Mouse (Mus musculus) myocyte (in vitro differentiated cells): ENCODE measurements around the gene Heca. TPM values are rescaled to one million over a fixed set of nuclear protein-coding genes. Genes with fewer than 3 reads are reported as not detected.

ENCODE experiments used
- H3K27me3 ChIP-seq: one replicate; pipeline ENCODE4 v1.6.1; 2011; ENCODE audit not compliant: control insufficient read depth, insufficient read depth, insufficient read length
- H3K36me3 ChIP-seq: one replicate; pipeline ENCODE4 v1.6.1; 2011; ENCODE audit not compliant: control insufficient read depth, insufficient read depth
- H3K4me2 ChIP-seq: one replicate; pipeline ENCODE4 v1.6.1; 2011; ENCODE audit warnings: low read depth, control low read depth
- H3K4me3 ChIP-seq: one replicate; pipeline ENCODE4 v1.5.1; 2011; ENCODE audit warnings: mild to moderate bottlenecking, control low read depth, moderate library complexity
- H3K79me2 ChIP-seq: one replicate; pipeline ENCODE4 v1.6.1; 2011; ENCODE audit not compliant: control insufficient read depth, insufficient read depth
- H3ac ChIP-seq: one replicate; pipeline ENCODE4 v1.6.1; 2011; ENCODE audit not compliant: control insufficient read depth, insufficient read length
- CEBPB ChIP-seq: IDR thresholded peaks from 2 replicates; pipeline ENCODE4 v1.6.1; 2011; ENCODE audit warnings: mild to moderate bottlenecking, moderate library complexity; ENCODE audit not compliant: poor library complexity, insufficient read depth, severe bottlenecking
- E2F4 ChIP-seq: IDR thresholded peaks from one replicate; pipeline ENCODE4 v1.6.1; 2011; ENCODE audit warnings: mild to moderate bottlenecking, control low read depth, moderate library complexity; ENCODE audit not compliant: insufficient read depth
- MAX ChIP-seq: IDR thresholded peaks from one replicate; pipeline ENCODE4 v1.6.1; 2011; ENCODE audit warnings: low read depth, mild to moderate bottlenecking, control low read depth
- MYOD1 ChIP-seq, 3 experiments: IDR thresholded peaks; one replicate each; pipeline ENCODE4 v1.6.1; 2011; ENCODE audit warnings: control low read depth in 2 of 3, low read depth in 2 of 3, mild to moderate bottlenecking in 2 of 3, moderate library complexity in 1 of 3; ENCODE audit not compliant: insufficient read length in 2 of 3, control insufficient read depth in 1 of 3
- MYOG ChIP-seq, 3 experiments: IDR thresholded peaks; one replicate each; pipeline ENCODE4 v1.6.1; 2011; ENCODE audit warnings: control low read depth in 2 of 3, low read depth in 2 of 3, mild to moderate bottlenecking in 2 of 3; ENCODE audit not compliant: insufficient read length in 2 of 3, control insufficient read depth in 1 of 3, insufficient read depth in 1 of 3
- POLR2A ChIP-seq: IDR thresholded peaks from one replicate; pipeline ENCODE4 v1.6.1; 2011; ENCODE audit warnings: low read depth, mild to moderate bottlenecking, control low read depth, moderate library complexity; ENCODE audit not compliant: insufficient read length
- POLR2AphosphoS2 ChIP-seq: IDR thresholded peaks from one replicate; pipeline ENCODE4 v1.6.1; 2011; ENCODE audit warnings: low read depth, control low read depth; ENCODE audit not compliant: insufficient read length
- REST ChIP-seq: IDR thresholded peaks from one replicate; pipeline ENCODE4 v1.6.1; 2011; ENCODE audit warnings: mild to moderate bottlenecking, control low read depth, moderate library complexity; ENCODE audit not compliant: insufficient read depth, insufficient read length
- SRF ChIP-seq: IDR thresholded peaks from one replicate; pipeline ENCODE4 v1.6.1; 2011; ENCODE audit warnings: low read depth; ENCODE audit not compliant: control insufficient read depth, insufficient read length
- TCF12 ChIP-seq: IDR thresholded peaks from one replicate; pipeline ENCODE4 v1.6.1; 2011; ENCODE audit warnings: mild to moderate bottlenecking, control low read depth; ENCODE audit not compliant: poor library complexity, insufficient read depth, severe bottlenecking
- TCF3 ChIP-seq: IDR thresholded peaks from one replicate; pipeline ENCODE4 v1.6.1; 2011; ENCODE audit warnings: low read depth, control low read depth; ENCODE audit not compliant: insufficient read length
- USF1 ChIP-seq: IDR thresholded peaks from one replicate; pipeline ENCODE4 v1.6.1; 2011; ENCODE audit warnings: low read depth, mild to moderate bottlenecking, control low read depth, moderate library complexity
- polyA plus RNA-seq: library from polyadenylated mRNA; unstranded; fragments of >200 nt; fragmentation: generic; extraction: Trizol; gene quantifications from one replicate; pipeline ENCODE4 v1.2.1, GENCODE M21; 2012; ENCODE audit warnings: missing spikeins

The Heca gene
- polyA plus RNA-seq, 1 experiment = 4.1 TPM

DNA sequence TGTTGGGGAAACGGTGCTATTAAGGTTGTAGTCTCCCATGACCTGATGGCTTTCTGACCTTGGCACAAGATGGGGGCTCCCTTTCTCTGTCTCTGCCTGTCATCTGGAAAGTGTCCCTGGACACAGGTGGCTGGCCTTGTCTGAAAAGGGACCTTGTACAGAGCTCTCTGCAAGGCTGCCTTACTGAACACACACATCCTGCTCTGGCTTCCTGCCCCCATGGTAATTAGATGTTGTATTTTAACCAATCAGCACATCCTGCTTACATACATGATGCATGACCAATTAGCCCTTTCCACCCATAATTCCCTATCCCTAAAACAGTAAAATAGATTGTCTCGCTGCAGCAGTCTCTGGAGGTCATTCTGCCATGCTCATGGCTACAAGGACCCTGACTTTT is 67.1 kb downstream of the Heca start:
- Histone ChIP-seq H3ac (no peak overlapping the region), H3K27me3 (no peaks in the 10 kb centered on the region), H3K4me3 (no peak overlapping the region), H3K36me3 (no peaks in the 10 kb centered on the region), H3K4me2 (no peak overlapping the region), H3K79me2 (no peaks in the 10 kb centered on the region)
- TF ChIP-seq POLR2AphosphoS2 = no peak
- no peak for TF ChIP-seq MYOG (IDR thresholded peaks at IDR 0.05; ENCODE audit: control insufficient read depth in 1 of 3, insufficient read depth in 1 of 3, insufficient read length in 2 of 3, low read depth in 2 of 3)
- no peak for TF ChIP-seq REST
- no peak for TF ChIP-seq TCF12
- TF ChIP-seq SRF = no peak

DNA sequence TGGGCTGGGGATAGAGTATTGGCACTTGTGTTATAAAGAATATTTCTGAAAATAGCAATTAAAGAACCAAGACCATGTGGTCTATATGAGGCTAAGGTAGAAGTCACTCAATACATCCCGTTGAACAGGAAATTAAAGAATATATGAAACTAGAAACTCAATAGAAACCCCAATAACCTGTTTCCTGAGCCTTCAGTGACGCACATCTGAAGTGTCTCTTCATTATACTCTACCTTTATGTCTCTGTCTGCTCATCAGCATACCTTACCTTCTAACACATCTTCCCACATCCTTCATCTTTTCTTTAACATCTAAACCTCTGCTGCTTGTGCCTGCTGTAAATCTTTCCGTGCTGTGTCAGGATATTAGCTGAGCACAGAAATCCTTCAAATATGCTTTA is 67.8 kb downstream of the Heca start:
- Histone ChIP-seq H3K27me3 (no peaks in the 10 kb centered on the region), H3K79me2 (no peaks in the 10 kb centered on the region)
- TF ChIP-seq POLR2AphosphoS2 (no peak), MAX (no peak), CEBPB (no peak), REST (no peak), TCF3 (no peak), MYOG (IDR thresholded peaks at IDR 0.05; ENCODE audit: control insufficient read depth in 1 of 3, insufficient read depth in 1 of 3, insufficient read length in 2 of 3, low read depth in 2 of 3) (no peak), USF1 (no peak), SRF (no peak), POLR2A (no peak), TCF12 (no peak), E2F4 (no peak), MYOD1 (IDR thresholded peaks at IDR 0.05; ENCODE audit: control insufficient read depth in 1 of 3, insufficient read length in 2 of 3, low read depth in 2 of 3) (no peak)

DNA sequence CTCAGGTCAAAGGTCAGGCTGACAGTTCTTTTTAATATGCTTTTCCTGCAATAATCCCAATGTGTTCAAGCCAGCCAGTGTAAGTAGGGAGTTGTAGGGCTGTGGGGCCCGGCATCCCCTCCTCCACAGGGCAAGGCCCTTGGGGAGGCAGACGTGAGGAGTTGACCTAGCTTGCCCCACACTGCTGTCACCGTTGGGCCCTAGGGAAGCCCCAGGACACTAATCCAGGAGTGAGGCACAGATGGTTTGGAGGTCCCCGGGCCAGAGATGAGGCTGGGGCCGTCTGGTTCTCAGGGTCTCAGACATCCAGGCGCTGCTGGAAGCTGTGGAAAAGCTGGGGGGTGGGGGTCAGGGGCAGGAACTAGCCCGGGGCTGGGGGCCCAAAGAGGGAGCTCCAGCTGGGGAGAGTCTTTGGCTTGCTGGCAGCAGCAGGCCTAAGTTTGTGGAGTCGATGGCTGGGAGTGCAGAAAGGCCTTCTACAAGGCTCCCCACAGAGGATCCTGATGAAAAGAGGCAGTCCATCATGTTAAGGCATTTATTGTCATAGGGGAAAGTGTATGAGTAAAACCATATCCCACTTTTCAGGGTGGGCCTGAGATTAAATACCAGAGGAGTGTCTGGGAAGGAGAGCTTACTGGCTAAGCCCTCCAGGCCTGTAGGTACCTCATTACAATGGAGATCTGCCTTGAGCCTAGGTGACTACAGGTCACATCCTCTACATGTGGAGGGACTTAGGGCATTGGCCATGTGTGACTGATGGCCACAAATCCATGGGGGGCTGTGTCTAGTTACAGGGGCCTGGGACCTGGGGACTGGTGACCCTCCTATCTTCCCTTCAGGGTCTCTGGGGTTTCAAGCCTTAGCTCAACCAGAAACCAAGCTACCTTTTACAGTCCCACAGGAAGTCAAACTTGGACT is 69.6 kb downstream of the Heca start:
- Histone ChIP-seq H3ac (no peak overlapping the region), H3K4me2 (no peak overlapping the region), H3K4me3 (no peak overlapping the region), H3K27me3 (no peaks in the 10 kb centered on the region), H3K79me2 (no peaks in the 10 kb centered on the region), H3K36me3 (no peaks in the 10 kb centered on the region)
- TF ChIP-seq SRF = no peak
- no peak for TF ChIP-seq POLR2A
- no peak for TF ChIP-seq MYOD1 (IDR thresholded peaks at IDR 0.05; ENCODE audit: control insufficient read depth in 1 of 3, insufficient read length in 2 of 3, low read depth in 2 of 3)
- TF ChIP-seq TCF12 = no peak
- TF ChIP-seq TCF3 = no peak
- no peak for TF ChIP-seq E2F4
- TF ChIP-seq USF1 = no peak
- no peak for TF ChIP-seq POLR2AphosphoS2
- no peak for TF ChIP-seq CEBPB
- no peak for TF ChIP-seq MAX
- TF ChIP-seq MYOG (IDR thresholded peaks at IDR 0.05; ENCODE audit: control insufficient read depth in 1 of 3, insufficient read depth in 1 of 3, insufficient read length in 2 of 3, low read depth in 2 of 3) = no peak
- TF ChIP-seq REST = no peak

More for the DNA sequence above, 67.8 kb downstream of the Heca start:
- Histone ChIP-seq H3ac (no peak overlapping the region), H3K36me3 (no peaks in the 10 kb centered on the region), H3K4me2 (no peak overlapping the region), H3K4me3 (no peak overlapping the region)

DNA sequence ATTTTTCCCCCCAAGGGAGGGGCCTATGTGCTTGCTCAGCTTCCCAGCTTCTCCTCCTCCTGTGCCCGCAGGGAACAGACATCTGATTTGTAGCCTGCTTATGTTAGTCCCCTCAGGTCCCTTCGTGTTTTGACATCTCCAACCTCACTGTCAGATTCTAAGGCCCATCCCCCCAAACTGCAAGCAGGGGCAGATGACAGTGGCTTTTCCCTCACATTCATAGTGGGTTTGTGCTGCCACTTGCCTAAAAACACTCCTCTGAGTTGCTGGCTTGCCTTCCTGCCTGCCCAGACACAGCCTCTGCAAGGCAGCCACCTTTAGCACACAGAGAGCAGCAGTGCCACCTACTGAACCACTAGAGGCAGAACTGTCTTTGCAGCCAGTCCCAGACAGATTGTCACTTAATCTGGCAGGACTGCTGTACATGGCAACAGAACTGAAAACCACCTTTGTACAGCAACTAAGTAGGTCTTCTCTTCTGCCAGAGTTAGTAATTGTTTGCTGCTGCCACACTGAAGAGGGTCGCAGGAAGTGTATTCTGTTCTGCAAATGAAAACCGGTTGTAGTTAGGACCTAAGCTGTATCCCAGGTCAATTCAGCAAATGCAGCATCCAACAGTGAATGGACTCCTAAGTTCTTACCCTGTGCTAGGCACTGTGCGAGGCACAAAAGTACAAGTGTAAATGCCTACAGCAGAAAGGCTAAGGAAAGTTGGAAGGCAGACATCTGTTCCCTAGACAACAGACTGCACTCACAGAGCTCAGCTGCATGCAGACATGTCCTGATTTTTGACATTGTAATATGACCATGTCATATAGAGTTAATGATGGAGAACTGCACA is 77.8 kb downstream of the Heca start:
- no peaks in the 10 kb centered on the region for H3K27me3 ChIP-seq

More for the DNA sequence above, 77.8 kb downstream of the Heca start:
- no peak overlapping the region for H3K4me3 ChIP-seq
- H3K79me2 ChIP-seq = no peaks in the 10 kb centered on the region
- H3ac ChIP-seq = no peak overlapping the region
- no peak overlapping the region for H3K4me2 ChIP-seq
- no peaks in the 10 kb centered on the region for H3K36me3 ChIP-seq
- TF ChIP-seq E2F4 (no peak), POLR2A (no peak), SRF (no peak), REST (no peak), MYOG (IDR thresholded peaks at IDR 0.05; ENCODE audit: control insufficient read depth in 1 of 3, insufficient read depth in 1 of 3, insufficient read length in 2 of 3, low read depth in 2 of 3) (no peak), MAX (no peak), USF1 (no peak), MYOD1 (IDR thresholded peaks at IDR 0.05; ENCODE audit: control insufficient read depth in 1 of 3, insufficient read length in 2 of 3, low read depth in 2 of 3) (no peak), POLR2AphosphoS2 (no peak), TCF12 (no peak), TCF3 (no peak)
